Mouse (Mus musculus) right cerebral cortex, postnatal 4 days (tissue): Measurements from ENCODE around the gene Fam57b.

Experiments
- DNase-seq: peaks from one replicate; pipeline ENCODE4 v3.0.0-alpha.2; 2022

The Fam57b gene

GRCm38 (mm10) chr7:126832036-126832598 lies 34.6 kb downstream of the Fam57b start:
- DNase-seq: peak; percentile 82

GRCm38 (mm10) chr7:126833294-126833693 lies 35.8 kb downstream of the Fam57b start:
- DNase-seq: no peak

- no peak for DNase-seq
Measured at GRCm38 (mm10) chr7:126843276-126843675, 45.8 kb downstream of the Fam57b start.

GRCm38 (mm10) chr7:126845516-126845915 lies 48.0 kb downstream of the Fam57b start:
- no peak for DNase-seq

GRCm38 (mm10) chr7:126847116-126847420 lies 49.6 kb downstream of the Fam57b start, which contains the start of gene Doc2a:
Gene Doc2a (plus strand): TSS chr7:126847416.
- no peak for DNase-seq

GRCm38 (mm10) chr7:126847421-126848398 lies 50.2 kb downstream of the Fam57b start:
- peak; percentile 69 for DNase-seq

- DNase-seq: peak; percentile 32
Measured at GRCm38 (mm10) chr7:126848794-126849193, 51.3 kb downstream of the Fam57b start.

- DNase-seq: no peak
Measured at GRCm38 (mm10) chr7:126850161-126850560, 52.7 kb downstream of the Fam57b start.

- DNase-seq: no peak
Measured at GRCm38 (mm10) chr7:126851192-126851591, 53.7 kb downstream of the Fam57b start.

- DNase-seq: no peak
Measured at GRCm38 (mm10) chr7:126853454-126853853, 56.0 kb downstream of the Fam57b start.

- DNase-seq: no peak
Measured at GRCm38 (mm10) chr7:126855641-126856040, 58.2 kb downstream of the Fam57b start.

GRCm38 (mm10) chr7:126856741-126857420 lies 59.4 kb downstream of the Fam57b start:
- no peak for DNase-seq

GRCm38 (mm10) chr7:126860987-126861386 lies 63.5 kb downstream of the Fam57b start:
- DNase-seq: no peak

- peak; percentile 90 for DNase-seq
Measured at GRCm38 (mm10) chr7:126861429-126862130, 64.1 kb downstream of the Fam57b start, which contains the start of gene Hirip3. Gene Hirip3 (plus strand): TSS chr7:126861972.

- DNase-seq: peak; percentile 98
Measured at GRCm38 (mm10) chr7:126862147-126862784, 64.8 kb downstream of the Fam57b start, which contains the start of gene Ino80e. Gene Ino80e (minus strand): TSS chr7:126862377.

GRCm38 (mm10) chr7:126863791-126864190 lies 66.3 kb downstream of the Fam57b start:
- DNase-seq: no peak

GRCm38 (mm10) chr7:126867534-126867933 lies 70.1 kb downstream of the Fam57b start:
- DNase-seq: no peak

GRCm38 (mm10) chr7:126868003-126868402 lies 70.5 kb downstream of the Fam57b start:
- no peak for DNase-seq

- no peak for DNase-seq
Measured at GRCm38 (mm10) chr7:126869780-126870519, 72.5 kb downstream of the Fam57b start.

- DNase-seq: no peak
Measured at GRCm38 (mm10) chr7:126870520-126870891, 73.0 kb downstream of the Fam57b start.

- DNase-seq: no peak
Measured at GRCm38 (mm10) chr7:126877239-126877638, 79.8 kb downstream of the Fam57b start.
